Mouse (Mus musculus) right cerebral cortex, postnatal 25 days (tissue): ENCODE measurements at regions not wholly inside any gene's neighbourhood (a gene's known extent, or its start where the extent isn't known, plus 50 kb on each side); places are given as distances from the start of the nearest gene placed in this dataset.

Experiments used
- DNase-seq: peaks from one replicate; pipeline ENCODE4 v3.0.0; 2022

DNA sequence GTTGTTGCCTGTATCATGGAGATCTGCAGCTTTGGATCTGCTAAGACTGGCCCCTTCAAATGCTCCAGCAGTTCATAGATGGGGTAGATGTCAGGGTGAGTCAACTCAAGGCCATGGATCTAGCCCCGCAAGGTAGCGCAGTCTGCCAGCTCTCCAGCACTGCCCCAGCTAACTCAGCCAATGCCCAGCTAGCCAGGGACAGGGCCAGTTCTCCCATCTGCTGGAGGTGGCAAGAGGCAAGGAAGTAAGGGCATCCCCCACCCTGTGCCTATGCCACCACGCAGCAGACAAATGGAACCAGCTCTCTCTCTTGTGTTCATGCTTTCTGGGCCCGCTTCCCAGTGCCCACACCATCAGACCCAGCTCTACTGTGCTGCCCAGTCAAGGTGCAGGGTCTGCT, 102.5 kb downstream of the Foxb1 start:
- no peak for DNase-seq

GRCm38 (mm10) chr9:69656053-69656452, 104.7 kb downstream of the Foxb1 start:
- no peak for DNase-seq

DNA sequence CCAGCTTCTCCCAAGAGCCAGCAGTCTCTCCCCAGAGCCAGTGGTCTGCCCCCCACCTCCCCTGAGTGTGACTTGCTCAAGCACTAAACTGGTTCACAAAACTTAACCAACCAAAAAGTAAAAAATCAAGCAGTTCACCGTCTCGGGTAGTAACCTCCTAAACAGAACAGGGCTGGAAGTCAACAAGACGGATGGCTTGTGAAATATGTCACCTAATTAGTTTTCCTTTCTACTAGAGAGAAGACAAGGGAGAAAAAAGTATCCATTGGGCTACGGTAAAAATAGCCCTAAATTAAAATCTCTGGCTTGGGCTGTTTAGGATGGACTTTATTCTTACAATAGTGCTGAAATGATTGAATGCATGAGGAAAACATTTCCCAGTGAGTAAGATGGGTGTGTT, 108.6 kb downstream of the Foxb1 start:
- DNase-seq, result no peak

- no peak for DNase-seq
Observed at GRCm38 (mm10) chr9:69651608-69652007, 109.1 kb downstream of the Foxb1 start.

GRCm38 (mm10) chr9:69642591-69642990, 118.1 kb downstream of the Foxb1 start:
- DNase-seq, result no peak

- DNase-seq, result no peak
Observed at GRCm38 (mm10) chr9:69623312-69623711, 137.4 kb downstream of the Foxb1 start.

GRCm38 (mm10) chr9:69621006-69621405, 139.7 kb downstream of the Foxb1 start:
- no peak for DNase-seq

- no peak for DNase-seq
Observed at GRCm38 (mm10) chr9:69617328-69617727, 143.4 kb downstream of the Foxb1 start.

- no peak for DNase-seq
Observed at GRCm38 (mm10) chr9:69597472-69597871, 144.1 kb downstream of the Anxa2 start.

GRCm38 (mm10) chr9:69592329-69593062, 139.1 kb downstream of the Anxa2 start:
- DNase-seq, result no peak

- DNase-seq, result no peak
Observed at GRCm38 (mm10) chr9:69588846-69589245, 135.4 kb downstream of the Anxa2 start.

GRCm38 (mm10) chr9:69587096-69587495, 133.7 kb downstream of the Anxa2 start:
- no peak for DNase-seq

DNA sequence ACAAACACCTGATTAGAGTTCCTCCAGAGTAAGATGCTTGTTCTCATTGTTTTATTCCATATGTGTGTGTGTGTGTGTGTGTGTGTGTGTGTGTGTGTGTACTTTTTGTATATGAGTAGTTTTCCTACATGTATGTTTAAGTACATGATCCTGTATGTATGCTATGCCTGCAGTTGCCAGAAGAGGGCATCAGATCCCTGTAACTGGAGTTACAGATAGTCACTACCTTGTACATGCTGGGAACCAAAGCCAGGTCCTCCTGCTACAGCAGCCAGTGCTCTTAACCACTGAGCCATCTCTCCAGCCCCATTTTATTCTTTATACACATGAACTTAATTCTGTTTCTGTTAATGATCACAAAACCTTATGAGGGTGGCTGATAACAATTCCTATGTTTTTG, 127.8 kb downstream of the Anxa2 start:
- no peak for DNase-seq

GRCm38 (mm10) chr9:69577661-69578405, 124.4 kb downstream of the Anxa2 start:
- DNase-seq, result no peak

GRCm38 (mm10) chr9:69575386-69575785, 122.0 kb downstream of the Anxa2 start:
- no peak for DNase-seq

DNA sequence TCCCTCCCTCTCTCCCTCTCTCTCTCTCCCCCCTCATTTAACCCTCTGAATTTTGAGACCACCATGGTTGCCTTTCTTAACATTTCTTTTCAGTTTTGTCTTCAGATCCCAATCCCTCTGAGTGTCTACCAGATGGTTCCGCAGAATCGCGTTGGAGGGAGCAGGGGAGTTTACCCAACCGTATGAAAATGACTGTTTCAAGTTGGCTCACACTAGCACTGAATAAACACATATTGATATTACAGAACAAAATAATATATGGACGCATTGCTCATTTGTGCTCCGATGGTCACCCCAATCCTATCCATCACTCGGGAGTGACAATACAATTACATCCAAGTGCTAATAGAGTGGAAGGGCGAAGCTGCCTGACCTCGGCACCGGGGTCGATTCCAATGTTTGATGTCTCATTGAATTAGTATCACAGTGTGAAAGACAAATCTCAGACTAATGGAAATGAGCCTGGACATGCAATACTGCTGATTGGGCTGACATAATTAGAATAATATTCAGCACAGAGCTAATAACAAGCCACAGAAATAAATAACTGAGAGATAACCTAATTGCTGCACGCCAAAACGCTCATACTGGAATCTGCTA, 115.3 kb downstream of the Anxa2 start:
- peak; percentile 10 for DNase-seq

- no peak for DNase-seq
Observed at GRCm38 (mm10) chr9:69568222-69568621, 114.8 kb downstream of the Anxa2 start.

GRCm38 (mm10) chr9:69566996-69567395, 113.6 kb downstream of the Anxa2 start:
- DNase-seq, result no peak

- DNase-seq, result no peak
Observed at GRCm38 (mm10) chr9:69543241-69543640, 89.8 kb downstream of the Anxa2 start.
